Mouse (Mus musculus) testis, adult 2 months (tissue): Measurements from ENCODE around the gene 3100002H09Rik.

Experiments used
- CTCF ChIP-seq: fragments of 200-500 bp; IDR thresholded peaks from 2 replicates; pipeline ENCODE4 v1.5.1; 2012; ENCODE audit warnings: low read depth, mild to moderate bottlenecking, inconsistent platforms, low read length, moderate library complexity; ENCODE audit not compliant: control insufficient read depth, insufficient read depth, insufficient replicate concordance
- POLR2A ChIP-seq: fragments of 200-500 bp; IDR thresholded peaks from 2 replicates; pipeline ENCODE4 v1.6.1; 2012; ENCODE audit warnings: low read depth, mild to moderate bottlenecking, inconsistent platforms, low read length, moderate library complexity; ENCODE audit not compliant: control insufficient read depth

- TF ChIP-seq CTCF (no peak), POLR2A (no peak)
These were observed 29.9 kb downstream of the 3100002H09Rik start for GRCm38 (mm10) chr4:124580695-124581094.
